Mouse (Mus musculus): Measurements from ENCODE around the gene Rab8b.

GRCm38 (mm10) chr9:66855865-66856264, 63.6 kb downstream of the Rab8b start:
- TF ChIP-seq POLR2A (IDR thresholded peaks at IDR 0.05; ENCODE audit: low read depth, low read length), result no peak
- TF ChIP-seq CTCF (IDR thresholded peaks at IDR 0.05; ENCODE audit: extremely low read depth, insufficient read depth, insufficient read length, insufficient replicate concordance), result no peak

All from spleen, adult 2 months (tissue).